Mouse (Mus musculus) right cerebral cortex, postnatal 10 days (tissue): ENCODE data around the gene Pop4.
"Not testable (repeated sequence)": the region's sequence is repeated elsewhere in the genome, so short reads cannot be mapped to it uniquely, and the experiment has no call there.

ENCODE experiments used
- DNase-seq, 2 experiments: peaks; one replicate each; pipeline ENCODE4 v3.0.0; 2021; ENCODE audit warnings: low spot score in 2 of 2

Gene Pop4

DNA sequence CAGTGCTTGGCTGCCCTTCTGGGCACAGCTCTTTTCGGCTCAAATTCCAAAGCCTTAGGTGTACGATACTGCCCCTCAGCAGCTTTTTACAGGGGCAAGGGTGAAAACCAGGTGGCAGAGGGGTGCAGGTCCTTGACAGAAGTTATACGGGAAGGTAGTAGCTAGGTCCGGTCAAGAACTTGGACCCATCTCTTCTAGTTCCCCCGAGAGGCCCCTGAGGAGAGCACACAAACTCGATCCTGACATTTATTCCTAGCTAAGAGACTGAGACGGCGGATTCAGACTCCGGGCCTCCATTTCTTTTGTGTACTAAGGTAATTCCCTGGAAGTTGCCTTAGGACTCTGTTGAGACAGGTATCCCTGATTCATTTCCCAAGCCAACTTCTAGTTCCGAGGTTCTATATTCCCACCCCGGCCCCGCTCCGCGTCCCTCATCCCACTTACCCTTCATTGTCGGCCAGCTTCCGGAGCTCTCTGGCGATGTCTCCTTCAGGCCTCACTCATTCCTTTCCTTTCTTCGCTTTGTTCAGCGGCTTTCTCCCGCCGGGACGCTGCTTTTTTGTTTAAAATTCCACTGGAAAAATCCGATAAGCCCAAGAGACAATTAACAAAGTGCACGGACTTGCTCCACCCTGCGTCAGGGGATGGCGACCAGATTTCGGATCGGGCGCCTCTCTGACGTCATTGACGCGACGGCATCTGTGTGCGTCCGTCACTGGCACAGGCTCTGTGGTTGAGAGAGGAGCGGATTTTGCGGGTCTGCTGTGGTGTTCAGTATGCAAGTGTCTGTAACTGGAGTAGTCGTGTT lies at the start of gene Pop4:
Gene Pop4 (minus strand): TSS at position 721 of the 808 bp plus-strand sequence.
- DNase-seq, result peak; percentile 95 to 96

DNA sequence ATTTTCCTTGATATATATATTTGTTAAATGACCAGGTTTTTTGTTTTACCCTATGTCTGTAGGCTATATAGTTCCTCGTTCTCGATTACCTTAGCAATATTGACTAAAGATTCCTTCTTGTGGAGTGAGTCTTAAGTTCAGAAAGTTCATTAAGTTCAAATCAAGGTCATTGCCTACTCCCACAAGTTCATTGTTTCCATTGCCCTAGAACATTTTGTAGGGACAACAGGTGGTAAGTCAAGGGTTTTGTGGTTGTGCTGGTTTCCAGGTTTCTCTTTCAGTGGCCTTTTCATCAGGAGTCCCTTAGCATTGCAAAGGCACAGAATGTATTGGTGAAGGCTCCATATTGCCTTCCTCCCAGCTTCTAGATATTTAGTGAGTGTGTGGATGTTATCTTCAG lies 49.4 kb upstream of the Pop4 start:
- no peak for DNase-seq

DNA sequence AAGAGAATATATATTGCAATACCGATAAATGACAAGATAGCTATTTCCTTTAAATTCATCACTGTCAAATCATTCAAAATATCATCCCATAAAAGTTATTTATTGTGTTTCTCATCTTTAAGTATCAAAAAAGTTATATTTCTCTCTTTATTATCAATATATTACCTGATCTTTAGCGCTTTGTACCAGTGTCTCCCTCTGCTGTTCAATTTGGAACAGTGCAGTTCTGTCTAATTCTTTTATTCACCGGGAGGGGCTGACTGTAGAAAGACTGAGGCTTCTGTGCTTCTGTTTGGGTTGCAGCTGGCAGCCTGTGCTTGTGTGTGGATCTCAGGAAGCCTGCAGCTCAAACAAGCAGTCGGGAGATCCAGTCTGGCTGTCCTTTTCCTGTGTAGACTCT lies 11.0 kb upstream of the Pop4 start:
- not testable (repeated sequence) for DNase-seq

DNA sequence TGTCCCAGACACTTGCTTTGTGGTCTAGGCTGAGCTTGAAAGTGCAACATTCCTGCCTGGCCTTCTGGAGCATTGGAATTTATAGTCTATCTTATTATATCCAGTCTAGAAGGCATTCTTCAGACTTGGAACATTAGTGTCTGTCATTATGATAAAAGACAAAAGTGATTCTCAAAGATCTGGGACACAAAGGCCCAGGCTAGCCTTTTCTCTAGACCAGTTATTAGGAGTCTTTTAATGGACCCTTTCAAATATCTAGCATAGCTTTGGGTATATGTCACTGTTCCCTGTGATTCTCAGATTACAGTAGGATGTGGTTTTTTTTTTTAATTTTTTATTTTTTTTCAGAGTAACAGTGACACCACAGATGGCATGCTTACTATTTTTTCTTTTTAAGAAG lies 1.3 kb upstream of the Pop4 start:
- no peak for DNase-seq

DNA sequence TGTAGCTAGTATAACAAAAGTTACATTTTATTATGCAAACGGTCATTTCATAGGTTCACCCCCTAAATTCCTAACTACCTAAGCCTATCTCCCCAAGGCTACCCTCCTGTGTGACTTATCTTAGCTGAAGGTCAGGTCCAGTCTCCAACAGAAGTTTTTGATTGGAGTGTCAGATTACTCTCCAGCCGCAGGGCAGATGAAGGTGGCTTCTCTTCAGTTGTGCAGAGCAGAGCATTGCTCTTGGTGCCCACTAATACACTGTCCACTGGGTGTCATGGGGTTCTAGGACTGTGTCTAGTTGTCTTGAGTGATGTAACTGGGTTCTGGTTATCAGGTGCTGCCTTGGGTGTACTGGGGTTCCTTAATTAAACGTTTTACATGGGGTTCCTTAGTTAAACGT lies 636 bp upstream of the Pop4 start:
- no peak for DNase-seq

DNA sequence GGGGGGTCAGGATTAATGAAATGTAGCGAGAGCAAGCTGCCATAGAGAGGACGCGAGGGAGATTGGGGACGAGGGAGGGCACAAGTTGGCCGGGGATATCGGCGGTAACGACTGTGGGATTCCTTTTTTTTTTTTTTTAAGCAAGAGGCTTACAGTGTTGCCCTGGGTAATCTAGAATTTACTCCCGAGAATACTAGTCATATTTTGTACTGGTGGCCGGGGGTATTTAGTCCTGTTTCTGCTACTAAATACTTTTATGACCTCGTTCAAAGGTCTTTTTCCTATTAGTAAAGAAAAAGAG lies 238 bp upstream of the Pop4 start:
- no peak for DNase-seq

DNA sequence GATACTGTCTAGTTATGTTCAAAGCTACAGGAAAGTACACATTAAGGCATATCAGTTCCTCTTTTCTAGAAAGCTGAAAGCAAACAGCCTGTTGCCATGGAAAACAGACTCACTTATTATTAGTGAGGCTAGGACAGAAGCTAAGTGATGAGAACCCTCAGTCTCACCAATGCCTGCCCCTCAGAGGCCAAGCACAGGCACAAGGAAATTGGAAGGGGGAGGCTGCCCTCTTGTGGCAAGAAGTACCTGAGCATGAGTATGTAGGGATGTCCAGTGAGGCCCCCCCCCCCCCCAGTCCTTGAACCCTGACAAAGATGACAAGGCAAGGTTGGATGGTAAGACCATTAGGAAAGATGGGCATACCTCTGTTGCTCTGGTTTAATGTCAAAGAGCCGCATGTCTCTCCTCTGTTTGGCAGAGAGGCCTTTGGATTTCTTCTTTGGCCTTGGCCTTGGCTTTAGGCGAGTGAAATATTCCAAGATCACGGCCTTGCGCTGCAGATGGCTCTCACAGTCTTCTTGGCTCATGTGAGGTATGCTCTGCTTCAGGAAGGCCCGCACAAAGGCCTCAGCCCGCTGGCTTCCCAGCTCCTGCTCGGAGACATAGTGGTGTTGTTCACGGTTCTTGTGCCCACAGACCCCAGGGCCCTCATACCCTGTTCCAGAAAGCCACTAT lies 4.1 kb downstream of the Pop4 start:
- peak; percentile 42 to 53 for DNase-seq

- no peak for DNase-seq
Measured at GRCm38 (mm10) chr7:38262406-38262805, 8.8 kb downstream of the Pop4 start.

DNA sequence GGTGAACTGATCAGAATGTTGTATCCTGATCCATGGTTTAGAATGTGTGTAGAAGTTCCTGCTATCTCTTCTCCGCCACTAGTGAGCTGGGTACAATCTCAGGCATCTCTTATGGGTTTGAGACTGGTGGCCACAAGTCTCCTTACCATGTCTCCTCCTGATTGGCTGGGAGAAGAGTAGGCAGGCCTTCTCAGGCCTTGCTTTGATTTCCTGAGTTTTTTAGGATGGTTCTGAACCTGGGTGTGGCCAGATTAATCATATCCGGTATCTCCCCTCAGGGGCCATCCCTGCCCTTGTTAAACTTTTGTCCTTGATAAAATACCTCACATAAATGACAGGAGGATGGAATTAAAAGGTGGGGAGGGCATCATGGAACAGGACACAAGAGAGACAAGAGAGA lies 11.6 kb downstream of the Pop4 start:
- no peak for DNase-seq

DNA sequence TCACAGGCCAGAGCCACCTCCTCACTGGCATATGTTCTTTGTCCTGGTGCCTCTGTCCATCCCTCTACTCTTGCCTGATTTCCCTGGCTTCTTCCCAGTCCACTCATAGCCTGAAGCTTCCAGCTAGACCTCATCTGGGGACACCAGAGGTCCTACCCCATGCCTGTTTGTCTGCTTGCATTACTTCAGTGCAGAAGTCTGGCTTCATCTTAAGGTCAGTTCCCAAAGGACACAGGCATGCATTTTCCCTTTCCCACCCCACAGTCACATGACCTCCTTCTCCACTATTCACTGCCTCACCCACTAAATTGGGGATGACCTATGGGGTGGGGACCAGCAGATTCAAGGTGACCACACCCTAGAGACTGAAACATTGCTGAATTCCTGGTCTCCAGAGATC lies 17.8 kb downstream of the Pop4 start:
- DNase-seq, result no peak

- peak; percentile 45 to 47 for DNase-seq
Measured at GRCm38 (mm10) chr7:38251494-38252216, 19.6 kb downstream of the Pop4 start.

DNA sequence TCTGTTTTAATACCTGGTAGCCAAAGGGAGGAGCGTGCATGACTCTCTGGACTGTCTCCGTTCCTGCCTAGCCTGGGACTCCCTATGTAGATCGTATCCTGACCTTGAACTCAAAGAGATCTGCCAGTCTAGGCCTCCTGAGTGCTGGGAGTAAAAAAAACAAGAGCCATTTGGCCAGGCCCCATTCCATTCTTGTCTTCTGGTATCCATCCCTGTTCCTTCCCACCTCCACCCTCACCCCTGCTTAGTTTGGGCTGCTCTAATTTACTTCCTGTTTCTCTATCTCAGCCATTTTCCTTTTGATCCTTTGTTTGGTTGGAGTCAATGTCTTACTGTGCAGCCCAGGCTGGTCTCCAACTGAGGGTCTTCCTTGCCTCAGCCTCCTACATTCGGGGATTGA lies 28.8 kb downstream of the Pop4 start:
- DNase-seq, result no peak

DNA sequence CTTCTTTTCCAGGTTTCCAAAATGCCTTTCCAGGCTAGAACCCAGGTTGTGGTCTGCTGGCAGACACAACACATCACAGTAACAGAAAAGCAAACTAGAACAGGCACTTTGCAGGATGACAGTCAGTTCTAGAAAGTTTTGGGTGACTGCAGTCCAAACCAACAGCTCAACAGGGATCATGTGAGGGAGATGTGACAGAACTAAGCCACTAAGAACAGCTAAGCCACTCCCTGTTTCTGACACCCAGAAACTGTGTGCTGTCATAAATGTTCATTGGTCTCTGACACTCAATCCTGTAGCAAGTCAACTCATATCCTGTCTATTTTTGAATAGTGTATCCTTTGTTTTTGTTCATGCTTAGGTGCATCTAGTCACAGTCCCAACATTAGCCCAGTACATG lies 34.1 kb downstream of the Pop4 start:
- no peak for DNase-seq

DNA sequence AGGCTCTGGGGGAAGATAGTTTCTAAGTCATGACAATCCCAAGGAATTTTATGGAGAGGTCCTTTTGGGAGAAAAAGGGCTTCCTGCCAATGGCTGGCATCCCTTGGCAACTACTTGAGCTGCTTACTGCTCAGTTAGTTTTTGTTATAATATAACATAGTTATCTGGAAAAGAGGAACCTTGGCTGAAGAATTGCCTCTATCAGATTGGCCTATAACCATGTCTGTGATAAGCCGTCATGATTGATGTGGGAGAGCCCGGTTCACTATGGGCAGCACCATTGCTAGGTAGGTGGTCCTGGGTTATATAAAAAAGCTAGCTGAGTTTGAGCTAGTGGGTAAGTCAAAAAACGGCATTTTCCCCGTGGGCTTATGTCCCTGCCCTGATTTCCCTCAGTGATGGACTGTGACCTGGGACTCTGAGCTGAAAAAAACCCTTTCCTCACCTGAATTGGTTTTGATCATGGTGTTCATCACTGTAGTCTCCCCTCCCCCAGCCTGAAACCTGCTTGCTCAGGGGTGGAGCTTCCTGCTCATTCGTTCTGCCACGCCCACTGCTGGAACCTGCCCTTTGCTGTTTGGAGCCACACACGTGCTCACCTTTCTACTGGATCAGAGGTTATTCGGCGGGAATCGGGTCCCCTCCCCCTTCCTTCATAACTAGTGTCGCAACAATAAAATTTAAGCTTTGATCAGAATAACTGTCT lies 34.7 kb downstream of the Pop4 start:
- DNase-seq, result no peak

DNA sequence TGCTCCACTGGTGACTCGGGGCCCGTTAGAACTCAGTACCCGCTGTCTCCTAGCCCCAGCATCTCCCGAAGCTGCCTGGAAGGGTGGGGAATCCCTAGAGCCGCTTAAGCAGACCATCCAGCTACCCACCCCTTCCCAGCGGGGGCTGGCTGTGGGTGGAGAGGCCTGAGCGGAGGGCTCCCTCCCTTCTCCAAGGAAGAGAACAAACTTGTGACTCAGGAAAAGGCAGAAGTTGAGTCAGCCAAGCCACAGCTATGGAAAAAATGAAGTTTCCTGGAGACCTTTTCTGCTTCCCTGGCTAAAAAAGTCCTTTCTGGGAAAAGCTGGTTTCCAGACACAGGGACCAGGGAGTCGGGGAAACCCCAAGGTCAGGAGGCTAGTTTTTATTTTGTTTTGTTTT lies 40.9 kb downstream of the Pop4 start:
- no peak for DNase-seq

DNA sequence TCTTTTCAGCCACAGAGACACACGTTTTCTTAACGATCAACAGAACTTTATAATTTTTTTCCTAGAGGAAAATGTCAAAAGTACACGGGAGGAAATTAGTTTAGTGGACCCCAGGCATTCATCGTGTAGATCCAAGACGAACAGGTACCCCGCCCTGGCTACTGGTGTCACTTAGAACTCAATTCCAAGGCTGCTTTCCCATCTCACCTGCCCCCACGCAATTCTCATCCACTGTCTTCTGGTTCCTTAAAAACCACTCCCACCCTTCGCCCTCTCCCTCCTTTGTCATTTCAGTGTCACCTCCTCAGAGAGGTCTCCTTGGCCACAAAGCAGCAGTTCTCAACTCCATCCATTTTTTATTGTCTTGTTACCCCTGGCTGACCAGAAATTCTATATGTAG lies 42.9 kb downstream of the Pop4 start:
- DNase-seq, result no peak

- DNase-seq, result peak; percentile 87 to 88
Measured at GRCm38 (mm10) chr7:38227900-38228298, 43.3 kb downstream of the Pop4 start, which contains the start of gene Plekhf1. Gene Plekhf1 (minus strand): TSS chr7:38228016.

- peak; percentile 53 to 58 for DNase-seq
Measured at GRCm38 (mm10) chr7:38227181-38227899, 43.9 kb downstream of the Pop4 start.

- no peak for DNase-seq
Measured at GRCm38 (mm10) chr7:38226226-38226625, 45.0 kb downstream of the Pop4 start.

GRCm38 (mm10) chr7:38224577-38225369 lies 46.5 kb downstream of the Pop4 start:
- no peak for DNase-seq

GRCm38 (mm10) chr7:38220866-38221265 lies 50.4 kb downstream of the Pop4 start:
- no peak for DNase-seq
